Mouse (Mus musculus): ENCODE data around the gene Flnb. TPM values are rescaled to one million over a fixed set of nuclear protein-coding genes. Genes with fewer than 3 reads are reported as not detected.
A peak's percentile ranks its signal among the peaks of the same experiment; 100 is the strongest.

Flnb gene
- polyA plus RNA-seq, 1 experiment from 2014 or later = 7.4 TPM

DNA sequence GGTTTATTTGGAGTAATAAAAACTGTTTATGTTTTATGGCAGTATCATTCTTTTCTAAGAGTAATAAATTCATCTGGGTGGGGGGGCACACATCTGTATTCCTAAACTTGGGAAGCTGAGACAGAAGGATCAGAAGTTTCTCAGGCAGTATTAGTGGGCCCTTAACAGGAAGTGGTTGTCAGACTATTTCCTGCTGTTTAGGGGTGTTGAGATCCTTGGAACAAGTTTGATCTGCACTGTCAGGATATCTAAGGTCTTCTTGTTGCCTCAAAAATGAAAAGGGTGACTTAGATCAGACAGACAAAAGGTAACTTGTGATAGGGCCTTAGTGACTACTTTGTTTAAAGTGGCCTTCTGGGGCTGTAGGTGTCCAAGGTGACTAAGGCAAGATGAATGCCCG lies 160.4 kb downstream of the Flnb start:
- H3K4me2 ChIP-seq = no peak overlapping the region
- WGBS = 72% methylated on average over 1 of the region's 1 CpGs
- H3K27me3 ChIP-seq = no peaks in the 10 kb centered on the region
- H3K36me3 ChIP-seq = no peaks in the 10 kb centered on the region
- ATAC-seq (replicated peaks; ENCODE audit: insufficient number of reproducible peaks, insufficient read depth, low FRiP score, low read depth) = no peak
- H3K9ac ChIP-seq = no peak overlapping the region
- no peak overlapping the region for H3K4me3 ChIP-seq
- no peaks in the 10 kb centered on the region for H3K4me1 ChIP-seq (replicated peaks)
- no peak overlapping the region for H3K27ac ChIP-seq
- H3K9me3 ChIP-seq (replicated peaks) = no peaks in the 10 kb centered on the region

DNA sequence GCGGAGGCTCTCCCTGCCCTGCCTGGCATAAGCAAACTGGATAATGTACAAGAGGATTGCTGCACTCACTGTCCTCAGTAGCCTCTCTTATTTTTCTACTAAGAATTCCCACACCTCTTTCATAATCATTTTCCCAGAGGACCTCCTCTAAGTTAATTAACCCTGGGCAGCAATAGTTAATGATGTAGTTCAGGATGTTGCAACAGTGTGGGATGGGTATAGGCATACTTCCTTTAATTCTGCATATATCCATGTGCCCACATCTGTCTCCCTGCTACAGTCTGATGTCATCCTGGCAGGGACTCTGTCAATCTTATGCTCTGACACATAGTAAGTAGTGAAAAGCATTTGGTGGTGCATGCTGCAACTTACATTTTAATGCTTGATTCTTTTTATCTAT lies 163.5 kb downstream of the Flnb start:
- Histone ChIP-seq H3K4me3 (no peak overlapping the region), H3K27me3 (no peaks in the 10 kb centered on the region), H3K9ac (no peak overlapping the region), H3K36me3 (no peaks in the 10 kb centered on the region), H3K4me1 (replicated peaks) (no peaks in the 10 kb centered on the region), H3K4me2 (no peak overlapping the region), H3K9me3 (replicated peaks) (no peaks in the 10 kb centered on the region), H3K27ac (no peak overlapping the region)
- 92% methylated on average over 1 of the region's 1 CpGs for WGBS
- no peak for ATAC-seq (replicated peaks; ENCODE audit: insufficient number of reproducible peaks, insufficient read depth, low FRiP score, low read depth)

DNA sequence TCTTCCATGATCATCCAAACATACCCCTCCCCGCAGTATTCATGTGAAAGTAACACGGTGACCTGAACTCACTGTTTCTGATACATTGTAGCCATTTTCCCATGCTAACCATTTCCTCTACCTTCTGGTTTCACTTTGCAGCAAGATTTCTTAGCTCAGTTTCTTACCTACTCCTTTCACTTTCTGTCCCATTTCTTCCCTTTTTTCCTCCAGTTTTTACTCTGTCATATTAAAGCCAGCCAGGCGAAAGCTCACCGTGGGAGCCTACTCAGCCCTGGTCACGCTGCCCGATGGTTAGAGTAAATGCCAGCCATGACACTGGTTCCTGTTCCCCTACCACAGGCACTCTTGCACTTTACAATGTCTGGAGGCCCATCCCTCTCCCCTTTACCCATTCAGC lies 169.2 kb downstream of the Flnb start:
- H3K36me3 ChIP-seq = no peaks in the 10 kb centered on the region
- WGBS = 91% methylated on average over 6 of the region's 6 CpGs
- H3K4me3 ChIP-seq = no peak overlapping the region
- no peak for ATAC-seq (replicated peaks; ENCODE audit: insufficient number of reproducible peaks, insufficient read depth, low FRiP score, low read depth)
- no peak overlapping the region for H3K9ac ChIP-seq
- no peak overlapping the region for H3K27ac ChIP-seq
- no peak overlapping the region for H3K4me2 ChIP-seq
- H3K27me3 ChIP-seq = no peaks in the 10 kb centered on the region
- no peaks in the 10 kb centered on the region for H3K9me3 ChIP-seq (replicated peaks)
- H3K4me1 ChIP-seq (replicated peaks) = peaks cover 6% of the 10 kb centered on the region; the same call in 1 of the 2 replicates

DNA sequence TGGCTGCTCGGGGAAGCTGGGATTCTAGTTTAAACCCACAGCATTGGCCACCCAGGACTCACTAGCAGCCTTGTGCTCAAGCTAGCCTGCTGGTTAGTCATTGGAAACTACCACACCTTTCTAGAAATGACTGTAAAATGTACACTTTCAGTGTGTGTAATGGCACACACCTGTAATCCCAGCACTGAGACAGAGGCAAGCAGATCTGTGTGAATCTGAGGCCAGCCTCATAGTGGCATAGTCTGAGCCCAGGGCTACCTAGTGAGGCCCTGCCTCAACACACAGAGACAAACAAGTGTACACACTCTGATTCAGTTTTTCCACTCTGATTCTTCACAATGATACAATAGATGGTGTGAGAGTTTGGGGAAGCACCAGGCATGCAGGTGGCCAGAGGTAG lies 171.6 kb downstream of the Flnb start:
- Histone ChIP-seq H3K9ac (no peak overlapping the region), H3K27ac (no peak overlapping the region), H3K36me3 (no peaks in the 10 kb centered on the region), H3K27me3 (peaks cover 4% of the 10 kb centered on the region; the same call in 1 of the 2 replicates), H3K9me3 (replicated peaks) (no peaks in the 10 kb centered on the region), H3K4me2 (no peak overlapping the region), H3K4me1 (replicated peaks) (peaks cover 6% of the 10 kb centered on the region; the same call in 1 of the 2 replicates), H3K4me3 (no peak overlapping the region)
- 41% methylated on average over 1 of the region's 1 CpGs for WGBS
- no peak for ATAC-seq (replicated peaks; ENCODE audit: insufficient number of reproducible peaks, insufficient read depth, low FRiP score, low read depth)

DNA sequence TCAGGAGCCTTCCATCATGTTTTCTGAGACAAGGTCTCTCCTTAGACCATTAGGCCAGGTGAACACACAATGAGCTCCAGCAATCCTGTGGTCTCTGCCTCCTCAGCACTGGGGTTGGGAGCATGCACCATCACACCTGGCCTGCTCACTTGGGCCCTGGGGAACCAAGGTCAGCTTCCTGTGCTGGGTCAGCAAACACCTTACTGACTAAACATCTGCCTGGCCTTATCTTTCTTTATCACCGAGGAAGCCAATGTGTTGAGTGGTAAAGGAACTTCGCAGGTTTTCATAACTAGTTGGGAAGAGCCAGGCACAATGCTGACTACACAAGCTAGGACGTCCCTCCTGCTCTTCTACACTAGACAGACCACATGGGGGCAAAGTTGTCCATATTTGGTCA lies 172.2 kb downstream of the Flnb start:
- peaks cover 4% of the 10 kb centered on the region; the same call in 1 of the 2 replicates for H3K27me3 ChIP-seq
- H3K4me2 ChIP-seq = no peak overlapping the region
- peaks cover 6% of the 10 kb centered on the region; the same call in 1 of the 2 replicates for H3K4me1 ChIP-seq (replicated peaks)
- H3K36me3 ChIP-seq = no peaks in the 10 kb centered on the region
- H3K4me3 ChIP-seq = no peak overlapping the region
- ATAC-seq (replicated peaks; ENCODE audit: insufficient number of reproducible peaks, insufficient read depth, low FRiP score, low read depth) = no peak
- WGBS = 53% methylated on average over 3 of the region's 3 CpGs
- no peak overlapping the region for H3K9ac ChIP-seq
- no peak overlapping the region for H3K27ac ChIP-seq
- no peaks in the 10 kb centered on the region for H3K9me3 ChIP-seq (replicated peaks)

DNA sequence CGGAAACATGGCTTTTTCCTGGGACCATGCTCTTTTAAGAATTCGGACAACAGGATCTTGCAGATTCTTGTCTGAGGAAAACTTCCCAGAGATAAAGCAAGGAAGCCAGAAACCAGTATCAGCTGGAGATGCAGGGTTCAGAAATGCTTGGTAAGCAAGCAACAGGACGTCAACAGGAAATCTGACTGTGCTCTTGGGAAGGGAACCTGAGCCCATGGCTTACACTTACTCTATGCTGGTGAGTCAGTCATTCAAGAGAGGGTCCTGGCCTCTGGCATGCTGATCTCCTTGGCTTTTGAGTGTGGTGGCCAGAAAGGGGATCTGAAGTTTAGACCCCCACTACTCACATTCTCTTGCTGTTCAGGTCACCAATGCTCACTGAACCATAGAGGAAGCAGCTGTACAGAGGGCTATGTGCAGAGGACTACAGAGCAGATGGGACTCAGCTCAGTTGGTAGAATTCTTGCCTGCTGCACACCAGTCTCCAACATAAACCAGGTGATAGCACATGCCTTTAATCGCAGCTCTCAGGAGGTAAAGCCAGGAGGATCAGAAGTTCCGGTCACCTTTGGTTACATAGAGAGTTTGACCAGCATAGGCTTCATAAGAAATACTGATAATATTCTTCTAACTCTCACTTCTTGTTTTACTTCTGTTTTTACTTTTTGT lies 173.5 kb downstream of the Flnb start:
- Histone ChIP-seq H3K9me3 (replicated peaks) (no peaks in the 10 kb centered on the region), H3K27me3 (peaks cover 12% of the 10 kb centered on the region), H3K4me1 (replicated peaks) (peaks cover 6% of the 10 kb centered on the region; the same call in 1 of the 2 replicates), H3K36me3 (no peaks in the 10 kb centered on the region), H3K4me3 (no peak overlapping the region), H3K4me2 (no peak overlapping the region), H3K27ac (no peak overlapping the region), H3K9ac (no peak overlapping the region)
- no peak for ATAC-seq (replicated peaks; ENCODE audit: insufficient number of reproducible peaks, insufficient read depth, low FRiP score, low read depth)
- 70% methylated on average over 5 of the region's 5 CpGs for WGBS

DNA sequence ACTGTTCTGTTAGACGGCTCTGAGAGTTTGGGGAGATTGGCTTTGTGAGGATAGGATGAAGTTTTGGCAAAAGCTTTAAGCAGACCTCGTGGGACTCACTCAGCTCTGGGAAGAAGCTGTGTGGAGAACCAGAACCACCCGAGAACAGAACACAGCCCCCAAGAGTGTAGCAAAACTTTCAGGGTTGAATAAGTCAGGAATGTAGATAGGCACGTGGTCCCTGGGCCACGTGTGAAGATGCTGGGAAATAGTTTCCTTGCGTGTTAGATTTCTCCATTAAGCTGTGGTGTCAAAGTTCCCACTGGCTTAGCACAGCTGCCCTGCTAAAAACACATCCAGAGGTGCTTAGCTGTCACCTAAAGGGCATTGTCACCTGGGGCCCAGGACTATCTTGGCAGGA lies 174.4 kb downstream of the Flnb start:
- Histone ChIP-seq H3K27ac (no peak overlapping the region), H3K9ac (no peak overlapping the region), H3K4me3 (no peak overlapping the region), H3K4me1 (replicated peaks) (peaks cover 6% of the 10 kb centered on the region; the same call in 1 of the 2 replicates), H3K27me3 (peaks cover 12% of the 10 kb centered on the region), H3K4me2 (no peak overlapping the region), H3K9me3 (replicated peaks) (no peaks in the 10 kb centered on the region), H3K36me3 (no peaks in the 10 kb centered on the region)
- no peak for ATAC-seq (replicated peaks; ENCODE audit: insufficient number of reproducible peaks, insufficient read depth, low FRiP score, low read depth)
- 56% methylated on average over 6 of the region's 6 CpGs for WGBS

DNA sequence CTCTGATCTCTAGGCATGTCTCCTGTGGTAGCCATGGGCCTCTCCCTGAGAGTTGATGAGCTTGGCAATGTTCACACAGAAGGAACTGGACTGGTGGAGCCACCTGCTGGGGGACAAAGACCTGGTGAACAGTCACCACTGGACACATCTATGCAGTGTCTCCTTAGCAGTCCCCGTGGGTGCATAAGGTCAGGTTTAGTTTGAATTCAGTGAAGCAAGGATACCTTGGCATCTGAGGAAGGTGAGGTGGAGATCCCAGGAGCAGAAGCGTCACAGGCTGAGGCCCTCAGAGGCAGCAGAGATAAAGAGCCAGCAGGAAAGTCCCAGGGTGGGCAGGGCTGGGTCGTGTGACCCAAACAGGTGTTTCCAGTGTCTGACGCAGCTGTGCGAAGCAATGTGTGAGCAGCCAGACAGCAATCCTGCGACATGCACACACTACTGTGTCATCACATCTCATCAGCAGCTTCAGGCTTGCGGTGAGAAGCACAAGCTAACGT lies 176.6 kb downstream of the Flnb start, which contains the start of gene Dnase1l3:
Gene Dnase1l3 (minus strand): TSS at position 303 of the 497 bp plus-strand sequence.
- Histone ChIP-seq H3K27me3 (peaks cover 16% of the 10 kb centered on the region), H3K4me2 (no peak within 1 kb of the TSS), H3K9ac (no peak within 1 kb of the TSS), H3K27ac (no peak within 1 kb of the TSS), H3K4me1 (replicated peaks) (peaks cover 6% of the 10 kb centered on the region; the same call in 1 of the 2 replicates), H3K9me3 (replicated peaks) (no peaks in the 10 kb centered on the region), H3K4me3 (no peak within 1 kb of the TSS), H3K36me3 (no peaks in the 10 kb centered on the region)
- no peak; the same call in 1 of the 2 replicates for ATAC-seq (replicated peaks; ENCODE audit: insufficient number of reproducible peaks, insufficient read depth, low FRiP score, low read depth)
- WGBS = 57% methylated on average over 8 of the region's 8 CpGs

DNA sequence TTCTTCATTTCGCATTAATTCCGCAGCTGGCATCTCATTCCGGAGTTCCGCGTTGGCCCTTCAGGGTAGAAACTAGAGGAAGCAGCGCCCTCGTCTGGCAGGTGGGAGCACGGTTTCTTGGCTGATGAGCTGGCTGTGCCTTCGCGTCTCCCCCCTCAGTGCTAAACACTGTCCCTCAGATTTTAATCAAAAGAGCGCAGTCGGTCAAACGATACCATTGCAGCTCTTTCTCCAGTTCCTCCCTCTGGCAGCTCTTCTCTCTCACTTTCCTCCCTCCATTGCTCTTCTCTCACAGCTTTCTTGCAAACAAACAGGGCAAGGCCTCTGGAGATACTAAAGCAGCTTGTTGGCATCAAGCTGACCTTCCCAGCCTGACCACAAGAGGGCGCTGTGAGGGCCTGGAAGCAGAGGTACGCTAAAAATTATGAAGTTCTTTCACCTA lies 179.5 kb downstream of the Flnb start:
- WGBS = under 1% methylated on average over 15 of the region's 15 CpGs
- H3K9ac ChIP-seq = peak overlapping the region; percentile 46

DNA sequence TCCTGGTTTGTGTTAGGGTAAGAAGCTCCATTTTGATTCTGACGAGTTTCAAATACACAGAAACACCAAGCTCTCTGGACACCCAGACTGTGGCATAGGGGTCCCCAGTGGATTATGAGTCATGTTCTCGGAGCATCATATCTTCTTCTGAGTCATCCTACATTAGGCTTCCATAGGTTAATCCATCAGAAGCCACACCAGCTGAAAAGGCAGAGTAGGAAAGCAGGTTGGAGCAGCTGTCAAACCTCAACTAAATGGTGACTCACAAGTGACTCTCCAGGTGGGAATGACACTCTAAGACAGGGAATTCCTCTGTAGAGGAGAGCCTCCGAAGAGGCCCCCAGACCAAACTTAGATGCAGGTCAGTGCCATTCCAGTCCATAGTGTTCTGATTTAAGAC lies 181.3 kb downstream of the Flnb start:
- Histone ChIP-seq H3K9ac (no peak overlapping the region), H3K4me2 (no peak overlapping the region), H3K4me3 (no peak overlapping the region), H3K27ac (no peak overlapping the region), H3K9me3 (replicated peaks) (no peaks in the 10 kb centered on the region), H3K4me1 (replicated peaks) (peaks cover 13% of the 10 kb centered on the region), H3K36me3 (no peaks in the 10 kb centered on the region), H3K27me3 (peaks cover 37% of the 10 kb centered on the region)
- 71% methylated on average over 3 of the region's 3 CpGs for WGBS
- no peak for ATAC-seq (replicated peaks; ENCODE audit: insufficient number of reproducible peaks, insufficient read depth, low FRiP score, low read depth)

More for the DNA sequence above, 179.5 kb downstream of the Flnb start:
- H3K36me3 ChIP-seq = no peaks in the 10 kb centered on the region
- no peak overlapping the region for H3K27ac ChIP-seq
- ATAC-seq (replicated peaks; ENCODE audit: insufficient number of reproducible peaks, insufficient read depth, low FRiP score, low read depth) = no peak
- no peaks in the 10 kb centered on the region for H3K9me3 ChIP-seq (replicated peaks)
- peak overlapping the region; percentile 37 for H3K4me3 ChIP-seq
- H3K4me1 ChIP-seq (replicated peaks) = peaks cover under 1% of the 10 kb centered on the region; the same call in 1 of the 2 replicates
- H3K27me3 ChIP-seq = peaks cover 41% of the 10 kb centered on the region
- peak overlapping the region; percentile 64 for H3K4me2 ChIP-seq

DNA sequence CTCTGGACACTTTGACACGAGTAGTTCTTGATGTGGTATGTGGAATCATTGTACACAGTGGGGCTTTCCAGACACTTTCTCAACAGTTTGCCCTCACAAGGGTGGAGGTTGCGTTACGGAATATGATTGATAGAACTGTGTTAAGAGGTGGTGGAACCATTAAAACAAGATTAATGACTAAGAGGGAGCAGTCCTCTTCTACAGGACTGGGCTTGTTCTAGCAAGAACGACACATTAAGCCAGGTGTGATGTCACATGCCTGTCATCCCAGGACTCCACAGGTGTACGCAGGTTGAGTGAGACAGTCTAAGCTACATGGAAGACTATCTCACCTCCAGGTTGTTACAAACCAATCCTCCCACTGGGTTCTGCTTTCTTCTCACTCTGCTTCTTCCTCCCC lies 181.7 kb downstream of the Flnb start:
- H3K27me3 ChIP-seq = peaks cover 37% of the 10 kb centered on the region
- ATAC-seq (replicated peaks; ENCODE audit: insufficient number of reproducible peaks, insufficient read depth, low FRiP score, low read depth) = no peak
- H3K4me3 ChIP-seq = no peak overlapping the region
- no peak overlapping the region for H3K27ac ChIP-seq
- no peaks in the 10 kb centered on the region for H3K36me3 ChIP-seq
- no peak overlapping the region for H3K4me2 ChIP-seq
- H3K9me3 ChIP-seq (replicated peaks) = no peaks in the 10 kb centered on the region
- WGBS = 74% methylated on average over 5 of the region's 5 CpGs
- no peak overlapping the region for H3K9ac ChIP-seq
- H3K4me1 ChIP-seq (replicated peaks) = peaks cover 14% of the 10 kb centered on the region

DNA sequence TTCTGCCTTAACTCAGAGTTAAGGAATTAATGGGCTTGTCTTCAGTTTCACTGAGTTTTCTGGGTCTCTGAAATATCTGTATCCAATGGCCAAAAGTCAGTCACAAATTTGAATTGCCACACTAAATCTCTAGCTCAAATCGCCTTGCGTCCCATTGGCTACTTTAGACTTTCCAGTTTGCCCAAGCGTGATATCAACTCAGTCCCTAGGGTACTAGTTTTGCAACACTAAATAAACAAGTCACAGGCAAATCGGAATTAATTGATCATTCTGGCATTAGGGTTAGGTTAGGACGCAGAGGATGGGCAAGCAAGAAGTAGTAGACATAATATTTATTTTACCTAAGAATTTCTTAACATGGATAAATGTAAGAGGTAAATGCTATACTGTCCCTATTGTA lies 182.5 kb downstream of the Flnb start:
- H3K4me3 ChIP-seq = no peak overlapping the region
- peaks cover 14% of the 10 kb centered on the region for H3K4me1 ChIP-seq (replicated peaks)
- H3K27ac ChIP-seq = no peak overlapping the region
- no peak for ATAC-seq (replicated peaks; ENCODE audit: insufficient number of reproducible peaks, insufficient read depth, low FRiP score, low read depth)
- no peaks in the 10 kb centered on the region for H3K9me3 ChIP-seq (replicated peaks)
- no peak overlapping the region for H3K9ac ChIP-seq
- H3K36me3 ChIP-seq = no peaks in the 10 kb centered on the region
- no peak overlapping the region for H3K4me2 ChIP-seq
- WGBS = 84% methylated on average over 5 of the region's 5 CpGs
- peaks cover 34% of the 10 kb centered on the region for H3K27me3 ChIP-seq
